Mouse (Mus musculus): ENCODE measurements at regions not wholly inside any gene's neighbourhood (a gene's known extent, or its start where the extent isn't known, plus 50 kb on each side); places are given as distances from the start of the nearest gene placed in this dataset.

DNA sequence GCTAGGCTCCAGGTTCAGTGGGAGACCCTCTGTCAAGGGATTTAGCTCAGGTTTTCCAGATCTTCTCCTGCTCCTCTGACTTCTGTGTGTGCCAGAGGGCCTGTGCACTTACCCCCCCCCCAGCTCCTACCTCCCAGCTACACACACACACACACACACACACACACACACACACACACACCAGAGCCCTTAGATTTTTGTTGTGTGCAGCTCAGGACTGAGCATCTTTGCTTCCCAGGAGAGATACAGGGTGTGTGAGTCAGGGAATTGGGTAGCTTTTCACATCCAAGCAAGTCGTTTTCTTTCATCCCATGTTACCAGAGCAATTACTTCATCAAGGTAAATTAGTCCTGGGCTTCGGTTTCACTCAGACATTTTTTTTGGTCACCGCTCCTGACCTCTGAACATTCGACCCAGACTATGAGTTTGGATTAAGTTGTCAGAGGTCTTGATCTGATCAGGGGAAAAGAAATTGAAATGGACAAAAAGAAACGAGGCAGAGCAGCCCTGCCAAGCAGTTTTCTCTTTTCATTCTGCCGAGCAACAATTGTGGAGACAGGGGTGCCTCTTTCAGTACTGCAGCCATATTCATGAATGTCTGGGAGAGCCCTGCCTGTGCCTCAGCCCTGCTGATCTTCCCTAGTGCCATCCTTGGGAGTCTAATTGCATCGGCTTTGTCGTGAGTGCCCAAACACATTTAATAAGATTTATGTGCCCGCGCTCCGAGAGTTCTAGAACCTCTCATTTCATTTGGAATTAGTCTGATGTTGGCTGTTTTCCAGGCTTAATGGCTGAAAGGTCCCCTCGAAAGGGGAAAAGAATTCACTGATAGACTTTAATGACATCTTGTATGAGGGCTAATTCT lies 241.3 kb downstream of the 1500009L16Rik start:
- Histone ChIP-seq H3K36me3 (ENCODE audit: control insufficient read depth, insufficient read depth, low read length) (no peaks in the 10 kb centered on the region), H3K27ac (ENCODE audit: control insufficient read depth, insufficient read depth, low read length) (no peak overlapping the region), H3K4me3 (ENCODE audit: control insufficient read depth, insufficient read depth, low read length) (no peak overlapping the region), H3K4me1 (replicated peaks; ENCODE audit: control insufficient read depth, insufficient read depth, low read length) (no peaks in the 10 kb centered on the region), H3K27me3 (ENCODE audit: control insufficient read depth, insufficient read depth, low read length) (no peaks in the 10 kb centered on the region)
- WGBS: 90% methylated on average over 12 of the region's 12 CpGs
- TF ChIP-seq POLR2A (IDR thresholded peaks at IDR 0.05; ENCODE audit: control insufficient read depth, extremely low read depth, insufficient read depth, low read length, poor library complexity) (no peak), CTCF (IDR thresholded peaks at IDR 0.05; ENCODE audit: borderline replicate concordance, control insufficient read depth, extremely low read depth, insufficient read depth, low read length, poor library complexity) (no peak)
- no peak for DNase-seq

DNA sequence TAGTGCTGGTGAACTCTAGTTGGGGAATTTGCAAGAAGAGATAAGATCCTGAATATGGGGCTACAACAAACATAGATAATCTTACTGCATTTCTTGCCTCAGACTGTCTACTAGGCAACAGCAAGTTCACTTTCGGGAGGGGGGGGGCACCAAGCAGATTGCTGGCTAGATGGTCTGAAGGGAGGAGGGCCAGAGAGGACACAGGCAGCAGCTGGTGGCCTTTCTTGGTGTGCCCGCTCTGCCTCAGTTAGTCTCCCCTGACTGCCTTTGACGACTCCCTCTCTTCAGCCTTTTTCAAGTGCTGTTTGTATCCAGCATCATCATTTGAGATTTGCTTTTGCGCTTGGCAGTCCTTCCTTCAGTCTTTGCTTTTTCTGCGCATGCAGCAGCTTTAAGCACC lies 242.2 kb downstream of the 1500009L16Rik start:
- TF ChIP-seq POLR2A (IDR thresholded peaks at IDR 0.05; ENCODE audit: control insufficient read depth, extremely low read depth, insufficient read depth, low read length, poor library complexity): no peak
- TF ChIP-seq CTCF (IDR thresholded peaks at IDR 0.05; ENCODE audit: borderline replicate concordance, control insufficient read depth, extremely low read depth, insufficient read depth, low read length, poor library complexity): no peak
- Histone ChIP-seq H3K27ac (ENCODE audit: control insufficient read depth, insufficient read depth, low read length) (no peak overlapping the region), H3K36me3 (ENCODE audit: control insufficient read depth, insufficient read depth, low read length) (no peaks in the 10 kb centered on the region), H3K4me3 (ENCODE audit: control insufficient read depth, insufficient read depth, low read length) (no peak overlapping the region), H3K27me3 (ENCODE audit: control insufficient read depth, insufficient read depth, low read length) (no peaks in the 10 kb centered on the region), H3K4me1 (replicated peaks; ENCODE audit: control insufficient read depth, insufficient read depth, low read length) (no peaks in the 10 kb centered on the region)
- no peak for DNase-seq
- WGBS: 97% methylated on average over 5 of the region's 5 CpGs

DNA sequence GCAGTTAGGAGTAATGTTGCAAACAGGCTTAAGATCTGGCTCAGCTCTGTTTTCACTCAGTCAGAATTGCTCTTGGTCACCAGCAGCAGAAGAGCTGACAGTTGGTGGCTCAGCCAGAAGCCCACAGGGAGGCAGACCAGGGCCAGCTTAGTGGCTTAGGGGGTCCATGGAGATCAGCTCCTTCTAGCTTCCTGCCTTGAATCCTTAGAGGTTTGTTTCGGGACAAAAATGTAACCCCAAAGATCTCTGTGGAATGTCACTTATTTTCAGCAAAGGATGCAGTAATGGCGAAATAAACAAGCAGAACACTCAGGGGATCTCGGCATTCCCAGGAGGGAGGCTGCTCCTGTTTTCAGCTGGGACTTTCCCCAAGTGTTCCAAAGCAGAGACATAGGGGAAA lies 247.8 kb downstream of the 1500009L16Rik start:
- no peak for TF ChIP-seq CTCF (IDR thresholded peaks at IDR 0.05; ENCODE audit: borderline replicate concordance, control insufficient read depth, extremely low read depth, insufficient read depth, low read length, poor library complexity)
- no peak for TF ChIP-seq POLR2A (IDR thresholded peaks at IDR 0.05; ENCODE audit: control insufficient read depth, extremely low read depth, insufficient read depth, low read length, poor library complexity)
- H3K4me3 ChIP-seq (ENCODE audit: control insufficient read depth, insufficient read depth, low read length): no peak overlapping the region
- H3K36me3 ChIP-seq (ENCODE audit: control insufficient read depth, insufficient read depth, low read length): no peaks in the 10 kb centered on the region
- H3K4me1 ChIP-seq (replicated peaks; ENCODE audit: control insufficient read depth, insufficient read depth, low read length): no peaks in the 10 kb centered on the region
- H3K27me3 ChIP-seq (ENCODE audit: control insufficient read depth, insufficient read depth, low read length): no peaks in the 10 kb centered on the region
- 91% methylated on average over 3 of the region's 3 CpGs for WGBS
- no peak overlapping the region for H3K27ac ChIP-seq (ENCODE audit: control insufficient read depth, insufficient read depth, low read length)
- no peak for DNase-seq

DNA sequence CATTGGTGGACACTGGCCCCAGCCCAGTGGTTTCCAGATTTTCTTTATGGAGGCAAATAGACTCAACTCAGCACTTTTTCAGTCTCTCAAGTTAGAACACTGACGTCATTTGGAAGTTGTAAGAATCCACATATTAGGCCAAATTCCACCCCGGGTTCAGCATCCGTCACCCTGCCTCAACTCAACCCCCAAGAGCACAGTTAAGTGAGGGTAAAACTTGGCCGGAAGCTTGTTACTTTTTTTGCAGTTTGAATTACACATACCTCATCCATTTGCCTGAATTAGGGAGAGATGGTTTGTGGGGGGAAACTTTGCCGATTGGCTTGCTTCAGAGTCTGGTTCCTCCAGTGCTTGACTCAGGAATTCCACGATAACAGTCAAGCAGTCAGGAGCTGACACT lies 251.9 kb downstream of the 1500009L16Rik start:
- whole genome bisulfite sequencing: 95% methylated on average over 6 of the region's 6 CpGs
- Histone ChIP-seq H3K4me1 (replicated peaks; ENCODE audit: control insufficient read depth, insufficient read depth, low read length) (no peaks in the 10 kb centered on the region), H3K36me3 (ENCODE audit: control insufficient read depth, insufficient read depth, low read length) (no peaks in the 10 kb centered on the region), H3K4me3 (ENCODE audit: control insufficient read depth, insufficient read depth, low read length) (no peak overlapping the region), H3K27me3 (ENCODE audit: control insufficient read depth, insufficient read depth, low read length) (no peaks in the 10 kb centered on the region), H3K27ac (ENCODE audit: control insufficient read depth, insufficient read depth, low read length) (no peak overlapping the region)
- TF ChIP-seq POLR2A (IDR thresholded peaks at IDR 0.05; ENCODE audit: control insufficient read depth, extremely low read depth, insufficient read depth, low read length, poor library complexity) (no peak), CTCF (IDR thresholded peaks at IDR 0.05; ENCODE audit: borderline replicate concordance, control insufficient read depth, extremely low read depth, insufficient read depth, low read length, poor library complexity) (no peak)
- no peak for DNase-seq

DNA sequence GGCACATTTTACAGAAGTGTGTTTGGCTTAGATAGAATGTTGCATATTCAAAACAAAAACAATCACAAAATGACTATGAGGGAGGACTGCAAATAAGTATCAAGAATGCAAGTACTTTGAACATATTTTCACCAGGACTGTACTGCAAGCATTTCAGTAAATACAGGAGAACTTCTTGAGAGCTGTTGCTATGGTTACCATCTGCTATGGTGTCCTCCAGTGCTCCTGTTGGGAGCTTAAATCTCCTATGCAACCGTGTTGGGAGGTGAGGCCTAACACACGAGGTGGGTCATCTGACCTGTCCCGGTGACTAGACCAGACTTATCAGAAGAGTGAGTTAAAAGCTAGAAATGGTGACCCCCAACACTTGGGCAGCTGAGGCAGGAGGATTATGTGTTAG lies 253.9 kb downstream of the 1500009L16Rik start:
- Histone ChIP-seq H3K27me3 (ENCODE audit: control insufficient read depth, insufficient read depth, low read length) (no peaks in the 10 kb centered on the region), H3K4me3 (ENCODE audit: control insufficient read depth, insufficient read depth, low read length) (no peak overlapping the region), H3K4me1 (replicated peaks; ENCODE audit: control insufficient read depth, insufficient read depth, low read length) (no peaks in the 10 kb centered on the region), H3K27ac (ENCODE audit: control insufficient read depth, insufficient read depth, low read length) (no peak overlapping the region), H3K36me3 (ENCODE audit: control insufficient read depth, insufficient read depth, low read length) (no peaks in the 10 kb centered on the region)
- TF ChIP-seq CTCF (IDR thresholded peaks at IDR 0.05; ENCODE audit: borderline replicate concordance, control insufficient read depth, extremely low read depth, insufficient read depth, low read length, poor library complexity) (no peak), POLR2A (IDR thresholded peaks at IDR 0.05; ENCODE audit: control insufficient read depth, extremely low read depth, insufficient read depth, low read length, poor library complexity) (no peak)
- 95% methylated on average over 3 of the region's 3 CpGs for WGBS
- DNase-seq: no peak

DNA sequence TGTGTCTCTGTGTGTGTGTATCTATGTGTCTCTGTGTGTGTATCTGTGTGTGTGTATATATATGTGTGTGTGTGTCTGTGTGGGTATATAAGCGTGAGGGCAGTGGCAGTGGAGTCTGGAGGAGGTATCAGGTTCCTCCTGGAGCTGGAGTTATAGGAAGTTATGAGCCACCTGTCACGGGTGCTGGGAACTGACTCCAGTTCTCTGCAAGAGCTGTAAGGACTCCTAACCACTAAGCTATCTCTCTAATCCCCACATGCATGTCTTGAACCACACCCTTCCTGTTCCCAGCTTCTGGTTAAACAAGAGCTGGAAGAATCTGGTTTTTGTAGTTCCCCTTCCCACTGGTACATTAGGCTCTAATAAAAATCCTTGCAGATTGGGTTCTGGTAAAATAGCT lies 257.3 kb downstream of the 1500009L16Rik start:
- no peak for DNase-seq
- no peak for TF ChIP-seq POLR2A (IDR thresholded peaks at IDR 0.05; ENCODE audit: control insufficient read depth, extremely low read depth, insufficient read depth, low read length, poor library complexity)
- no peak for TF ChIP-seq CTCF (IDR thresholded peaks at IDR 0.05; ENCODE audit: borderline replicate concordance, control insufficient read depth, extremely low read depth, insufficient read depth, low read length, poor library complexity)
- no peaks in the 10 kb centered on the region for H3K36me3 ChIP-seq (ENCODE audit: control insufficient read depth, insufficient read depth, low read length)
- H3K4me3 ChIP-seq (ENCODE audit: control insufficient read depth, insufficient read depth, low read length): no peak overlapping the region
- no peaks in the 10 kb centered on the region for H3K27me3 ChIP-seq (ENCODE audit: control insufficient read depth, insufficient read depth, low read length)
- no peaks in the 10 kb centered on the region for H3K4me1 ChIP-seq (replicated peaks; ENCODE audit: control insufficient read depth, insufficient read depth, low read length)
- WGBS: 54% methylated on average over 2 of the region's 2 CpGs
- no peak overlapping the region for H3K27ac ChIP-seq (ENCODE audit: control insufficient read depth, insufficient read depth, low read length)

All from thymus, adult 2 months (tissue).